Mouse (Mus musculus) kidney, postnatal 36 days (tissue): Measurements from ENCODE around the gene Tmem256.
"Not testable (repeated sequence)": the region's sequence is repeated elsewhere in the genome, so short reads cannot be mapped to it uniquely, and the experiment has no call there.

Experiments used
- DNase-seq, 2 experiments: peaks; one replicate each; pipeline ENCODE4 v3.0.0; 2021 to 2022; ENCODE audit warnings: mixed read lengths in 2 of 2

The Tmem256 gene

DNA sequence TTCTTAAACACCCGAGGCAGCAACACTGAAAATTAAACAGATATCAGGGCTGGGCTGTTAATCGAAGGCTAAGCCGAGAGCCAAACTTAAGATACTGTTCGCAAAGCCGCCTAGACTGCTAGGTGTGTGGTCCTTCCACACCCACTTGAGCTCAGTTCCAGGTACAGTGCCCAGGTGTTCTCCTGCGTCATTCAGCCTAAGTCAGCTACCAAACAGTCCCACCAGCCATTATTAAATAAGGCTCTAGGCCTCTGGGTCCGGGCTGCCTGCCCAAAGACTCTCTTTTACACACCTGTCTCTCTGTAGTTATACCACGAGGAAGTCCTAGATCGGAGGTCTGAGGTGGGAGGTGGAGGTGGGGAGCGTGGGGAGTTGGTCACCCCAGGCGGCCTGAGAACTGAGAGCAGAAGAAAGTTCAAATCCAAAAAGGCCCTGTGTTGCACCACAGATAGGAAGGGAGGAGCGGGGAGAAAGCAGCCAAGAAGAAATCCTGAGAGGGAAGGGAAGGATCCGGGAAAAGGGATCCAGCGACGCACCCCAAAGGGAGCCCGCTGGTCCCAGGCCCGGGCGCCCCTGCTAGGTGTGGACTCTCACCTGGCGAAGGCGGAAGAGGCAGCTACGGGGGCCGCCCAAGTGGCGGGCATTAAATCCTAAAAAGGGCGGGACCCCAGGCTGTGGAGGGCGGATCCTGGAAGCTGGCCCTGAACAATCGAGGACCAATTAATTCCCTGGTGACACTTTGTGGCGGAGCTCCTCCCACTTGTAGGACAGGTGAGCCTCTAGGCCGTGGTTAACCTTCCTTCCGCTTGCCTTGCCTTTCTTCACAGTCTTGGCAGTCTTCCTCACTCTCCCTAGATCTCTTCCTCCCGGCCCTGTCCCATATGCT lies 20.0 kb downstream of the Tmem256 start, which contains the start of gene Tnk1:
Gene Tnk1 (minus strand): TSS at position 618 of the 886 bp plus-strand sequence.
- peak; percentile 72 to 75 for DNase-seq

GRCm38 (mm10) chr11:69863729-69864128 lies 25.4 kb downstream of the Tmem256 start:
- not testable (repeated sequence) for DNase-seq

DNA sequence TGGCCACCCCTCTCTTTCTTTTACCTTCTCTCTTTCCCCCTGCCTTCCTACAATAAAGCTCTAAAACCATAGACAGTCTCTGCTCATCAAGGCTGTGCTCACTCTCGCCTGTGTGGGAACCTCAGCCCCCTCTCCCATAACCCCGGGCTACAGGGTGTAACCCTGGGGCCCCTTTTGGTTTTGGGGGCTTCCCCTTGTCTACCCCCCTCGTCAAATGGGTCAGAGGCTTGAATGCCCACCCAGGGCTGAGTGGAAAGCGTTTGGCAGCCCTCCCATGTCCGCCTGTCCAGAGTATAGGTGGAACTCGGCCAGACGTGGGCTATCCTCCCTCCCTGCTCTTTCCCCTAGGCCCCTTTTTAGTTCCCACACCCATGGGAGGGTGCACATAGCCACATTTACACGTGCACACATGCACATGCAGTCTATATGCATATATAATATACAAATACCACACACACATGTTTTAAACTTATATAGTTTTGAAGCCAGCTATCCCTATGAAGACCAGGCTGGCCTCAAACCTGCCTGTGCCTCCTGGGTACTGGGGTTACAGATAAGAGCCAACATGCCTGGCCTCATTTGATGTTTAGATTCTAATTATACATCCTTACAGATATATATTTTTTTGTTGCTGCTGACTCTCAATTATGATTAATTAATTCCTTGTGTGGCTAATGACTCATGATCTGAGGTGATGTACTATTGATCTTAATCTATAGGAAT lies 26.0 kb downstream of the Tmem256 start:
- no peak for DNase-seq

- no peak for DNase-seq
Observed at GRCm38 (mm10) chr11:69865561-69865960, 27.2 kb downstream of the Tmem256 start.

DNA sequence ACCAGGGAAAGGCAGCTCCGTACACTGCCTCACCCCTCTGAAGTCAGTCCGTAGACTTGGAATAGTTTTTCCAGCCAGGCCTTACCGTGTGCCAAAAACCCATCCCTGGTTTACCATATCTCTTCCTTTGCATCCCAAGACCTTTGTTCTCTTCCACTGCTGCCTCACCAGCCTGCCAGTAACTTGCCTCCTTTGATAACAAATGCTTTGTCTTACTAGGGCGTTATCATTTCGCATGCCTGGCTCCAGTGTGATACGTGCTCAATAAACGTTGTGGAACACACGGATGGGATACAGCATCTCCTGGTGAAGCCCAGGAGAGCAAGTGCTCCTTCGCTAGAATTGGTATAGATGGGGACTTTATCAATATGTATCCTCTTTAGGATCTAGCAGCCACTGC lies 29.0 kb downstream of the Tmem256 start:
- no peak for DNase-seq

GRCm38 (mm10) chr11:69870289-69871069 lies 32.2 kb downstream of the Tmem256 start:
- no peak for DNase-seq

- no peak for DNase-seq
Observed at GRCm38 (mm10) chr11:69871822-69872221, 33.5 kb downstream of the Tmem256 start.

- no peak for DNase-seq
Observed at GRCm38 (mm10) chr11:69872451-69872850, 34.1 kb downstream of the Tmem256 start.

DNA sequence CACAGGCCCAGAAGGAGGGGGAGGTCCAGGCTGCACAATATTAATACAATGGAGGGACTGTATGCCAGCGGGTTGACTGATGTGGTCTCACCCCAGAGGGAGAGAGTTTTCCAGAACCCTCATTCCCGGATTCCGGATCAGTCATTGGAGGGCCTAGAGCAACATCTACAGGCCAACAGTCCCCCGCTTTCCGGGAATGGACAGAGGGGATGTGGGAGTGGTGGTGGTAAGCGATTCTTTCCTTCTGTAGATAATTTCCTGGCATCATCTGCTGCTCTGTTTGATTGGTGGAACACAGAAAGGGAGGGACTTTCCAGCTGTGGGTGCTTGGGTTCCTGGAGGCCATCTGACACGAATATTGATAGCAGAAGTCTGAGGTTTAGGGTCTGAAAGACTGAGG lies 37.9 kb downstream of the Tmem256 start:
- peak; percentile 54 to 58 for DNase-seq

DNA sequence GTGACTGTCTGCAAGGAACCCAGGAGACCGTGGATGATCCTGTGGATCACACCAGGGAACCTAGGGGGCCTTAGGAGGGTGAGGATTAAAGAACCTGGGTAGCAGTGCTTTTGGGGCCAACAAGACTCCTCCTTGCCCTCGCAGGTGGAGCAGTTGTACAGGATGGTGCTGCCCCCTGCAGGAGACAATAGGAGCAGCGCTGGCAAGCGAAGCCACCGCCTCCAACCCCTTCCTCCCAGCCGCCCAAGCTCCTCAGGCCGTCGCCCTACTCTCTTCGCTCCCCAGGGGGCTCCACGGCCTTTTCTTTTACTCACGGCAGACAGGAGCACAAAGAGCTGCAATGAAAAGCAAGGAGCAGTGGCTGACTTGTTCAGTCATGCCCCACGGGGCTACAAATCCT lies 38.6 kb downstream of the Tmem256 start:
- DNase-seq, result peak; percentile 82 to 94

DNA sequence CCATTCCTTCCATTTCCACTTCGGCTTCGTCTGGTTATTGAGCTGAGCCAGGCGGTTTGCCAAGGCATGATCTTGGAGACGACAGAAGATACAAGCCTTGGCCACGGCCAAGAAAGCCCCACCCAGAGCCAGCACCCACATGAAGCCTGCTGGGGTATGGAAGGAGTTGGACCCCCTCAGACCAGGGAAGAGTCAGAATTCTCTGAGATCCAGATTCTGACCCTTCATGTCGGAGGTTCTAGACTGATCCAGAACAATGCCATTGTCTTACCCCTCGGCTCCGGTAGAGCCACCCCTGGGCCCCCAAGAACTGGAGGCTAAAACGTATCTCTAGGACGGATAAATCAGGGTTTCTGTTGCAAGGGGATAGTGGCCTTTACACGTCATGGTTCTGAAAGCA lies 39.6 kb downstream of the Tmem256 start, which contains the start of gene Tmem95:
Gene Tmem95 (minus strand): TSS at position 141 of the 400 bp plus-strand sequence.
- no peak for DNase-seq

DNA sequence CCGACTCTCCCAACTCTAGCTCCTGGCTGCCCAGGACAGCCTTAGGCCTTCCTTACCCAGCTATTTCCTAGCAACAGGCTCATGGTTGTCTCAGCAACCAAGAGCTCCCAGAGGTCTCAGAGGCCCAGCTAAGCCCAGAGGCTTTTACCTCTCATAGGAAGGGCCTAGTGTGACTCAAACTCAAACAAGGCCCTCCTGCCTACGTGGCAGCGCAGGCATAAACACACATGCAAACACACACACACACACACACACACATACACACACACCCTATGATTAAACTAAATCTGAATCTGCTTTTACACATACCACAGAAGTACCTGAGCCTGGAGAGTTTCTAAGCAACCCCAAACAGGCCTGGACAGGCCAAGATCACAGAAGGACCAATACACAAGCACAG lies 40.1 kb downstream of the Tmem256 start:
- no peak for DNase-seq

GRCm38 (mm10) chr11:69878952-69879351 lies 40.6 kb downstream of the Tmem256 start:
- no peak for DNase-seq

DNA sequence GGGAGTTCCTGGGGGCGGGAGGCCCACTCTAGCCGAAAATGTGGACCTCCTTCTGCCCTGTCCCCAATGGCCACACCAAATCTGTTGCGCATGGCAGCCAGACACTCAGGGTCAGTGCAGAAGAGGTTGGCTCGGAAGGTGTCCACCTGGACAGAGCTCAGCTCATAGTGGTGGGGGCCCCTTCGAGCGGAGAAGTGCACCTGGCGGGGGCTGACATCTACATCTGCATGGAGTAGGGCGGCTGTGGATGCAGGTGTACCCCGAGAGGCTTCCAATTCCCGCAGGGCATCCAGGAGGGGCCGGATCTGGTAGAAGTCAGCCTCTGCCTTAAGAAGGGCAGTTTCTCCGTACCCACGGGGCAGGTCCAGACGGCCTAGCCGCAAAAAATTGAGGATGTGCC lies 41.4 kb downstream of the Tmem256 start:
- DNase-seq, result no peak

DNA sequence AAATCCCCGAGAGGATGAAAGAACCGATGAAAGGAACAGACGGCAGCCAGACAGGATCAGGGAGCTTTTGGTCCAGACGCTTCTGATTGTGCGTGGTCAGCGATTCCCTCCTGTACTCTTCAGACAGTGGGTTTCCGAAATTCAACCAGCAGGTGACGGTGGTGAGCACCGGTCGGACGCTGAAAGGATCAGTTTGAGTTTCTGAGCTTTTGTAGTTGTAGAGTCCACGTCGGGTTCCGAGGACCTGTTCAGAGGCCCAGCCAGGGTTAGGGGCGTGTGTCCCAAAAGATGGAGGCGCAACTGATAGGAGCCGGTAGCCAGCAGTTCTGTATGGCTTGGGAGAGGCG lies 42.2 kb downstream of the Tmem256 start:
- peak; percentile 84 to 88 for DNase-seq

- DNase-seq, result peak; percentile 94
Observed at GRCm38 (mm10) chr11:69880853-69881603, 42.7 kb downstream of the Tmem256 start, which contains the start of gene Kctd11. Gene Kctd11 (minus strand): TSS chr11:69881406.

- DNase-seq, result no peak
Observed at GRCm38 (mm10) chr11:69881787-69882670, 43.7 kb downstream of the Tmem256 start.

DNA sequence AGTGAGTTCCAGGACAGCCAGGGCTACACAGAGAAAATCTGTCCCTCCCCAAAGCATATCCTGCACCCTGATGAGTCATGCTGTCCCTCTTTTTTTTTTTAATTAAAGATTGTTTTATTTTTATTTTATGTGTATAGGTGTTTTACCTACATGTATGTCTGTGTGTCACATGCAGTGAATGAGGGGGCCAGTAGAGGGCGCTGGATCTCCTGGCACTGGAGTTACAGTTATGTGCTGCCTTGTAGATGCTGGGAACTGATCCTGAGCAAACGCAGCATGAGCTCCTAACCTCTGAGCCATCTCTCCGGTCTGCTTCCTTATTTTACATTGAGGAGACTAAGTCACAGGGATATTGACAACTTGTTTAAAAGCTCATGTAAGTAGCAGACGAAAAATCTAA lies 44.8 kb downstream of the Tmem256 start:
- DNase-seq, result peak in 1 of 2 experiments; percentile 65

DNA sequence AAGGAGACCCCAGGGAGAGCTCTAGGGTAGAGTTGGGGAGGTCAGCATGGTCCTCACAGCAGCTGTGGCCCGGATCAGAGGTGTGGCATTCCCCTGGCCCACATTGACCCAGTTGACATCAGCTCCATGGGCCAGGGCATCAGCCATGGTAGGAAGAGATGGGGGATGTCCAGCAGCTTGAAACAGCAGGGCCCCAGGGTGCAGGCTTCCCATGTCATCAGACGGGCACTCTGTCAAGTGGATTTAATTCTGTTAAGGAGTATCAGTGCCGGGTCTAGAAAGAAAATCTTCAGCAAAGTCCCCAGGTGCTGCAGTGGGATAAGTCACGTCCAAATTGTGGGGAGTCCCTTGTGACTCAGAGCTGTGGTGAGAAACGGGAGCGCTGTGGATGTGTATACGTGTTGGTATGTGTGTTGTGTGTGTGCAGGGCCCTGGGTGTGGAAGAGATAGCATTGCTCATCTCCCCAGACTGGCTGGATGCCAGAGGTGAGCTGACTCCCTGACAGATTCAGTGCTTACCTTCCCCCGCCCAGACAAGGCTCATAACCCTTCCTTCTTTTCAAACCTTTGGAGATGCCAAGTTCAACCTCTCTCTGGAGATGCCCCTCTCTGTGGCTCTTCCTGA lies 45.3 kb downstream of the Tmem256 start:
- peak in 1 of 2 experiments; percentile 54 for DNase-seq

- peak in 1 of 2 experiments; percentile 47 for DNase-seq
Observed at GRCm38 (mm10) chr11:69884240-69884639, 45.9 kb downstream of the Tmem256 start.

DNA sequence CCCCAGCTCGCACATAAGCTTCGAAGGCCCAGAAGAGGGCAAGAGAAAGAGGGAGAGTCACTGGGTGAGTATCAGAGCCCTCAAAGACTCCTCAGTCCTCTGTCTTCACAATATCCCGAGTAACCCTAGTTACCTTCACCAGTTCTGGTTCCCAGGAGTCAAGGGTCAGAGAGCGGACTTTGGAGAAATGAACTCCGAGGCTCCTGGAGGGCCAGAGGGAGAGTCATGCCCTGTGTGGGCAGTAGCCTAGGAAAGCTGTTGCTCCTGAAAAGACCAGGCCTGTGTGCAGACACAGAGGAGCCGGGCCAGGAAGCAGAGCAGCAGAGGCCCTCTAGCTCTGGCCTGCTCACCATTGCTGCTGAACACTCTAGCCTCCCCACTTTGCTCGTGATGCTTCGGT lies 46.3 kb downstream of the Tmem256 start:
- peak in 1 of 2 experiments; percentile 52 for DNase-seq
